Mouse (Mus musculus) heart, adult 18-20 months (tissue): ENCODE measurements around the gene Mars. TPM values are rescaled to one million over a fixed set of nuclear protein-coding genes. Genes with fewer than 3 reads are reported as not detected.
A peak's percentile ranks its signal among the peaks of the same experiment; 100 is the strongest.
"Not testable (repeated sequence)": the region's sequence is repeated elsewhere in the genome, so short reads cannot be mapped to it uniquely, and the experiment has no call there.

Source experiments
- DNase-seq, 2 experiments: peaks; one replicate each; pipeline ENCODE4 v3.0.0; 2021 to 2022; ENCODE audit warnings: mixed read lengths in 1 of 2
- total RNA-seq, 2 experiments: library from RNA; stranded (reverse); gene quantifications; 2 replicates each; pipeline ENCODE4 v1.2.3; 2021

Gene Mars
- total RNA-seq, 2 experiments from 2014 or later = 43.7 to 44.8 TPM

GRCm38 (mm10) chr10:127337536-127338099 is 26.0 kb upstream of the Mars start:
- DNase-seq = no peak

DNA sequence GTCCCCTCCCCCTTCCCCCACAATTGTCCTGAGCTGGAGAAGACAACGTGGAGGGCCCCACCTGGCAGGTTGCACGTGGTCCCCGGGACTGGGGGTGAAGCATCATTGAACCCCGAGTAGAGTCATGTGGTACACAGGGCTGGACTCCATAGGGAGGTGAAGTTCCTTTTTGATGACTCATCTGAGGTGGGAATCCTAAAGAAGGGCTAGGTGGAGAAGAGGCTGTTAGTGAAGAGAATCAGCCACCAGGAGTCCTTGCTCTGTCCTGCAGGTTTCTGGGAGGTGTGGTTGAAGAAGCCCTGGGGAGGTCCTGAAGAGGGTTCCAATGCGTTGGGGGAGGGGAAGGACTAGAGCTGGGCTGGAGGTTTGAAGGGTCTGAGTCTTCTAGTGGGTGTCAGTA is 25.4 kb upstream of the Mars start:
- no peak for DNase-seq

- no peak for DNase-seq
Observed at GRCm38 (mm10) chr10:127335271-127335670, 23.7 kb upstream of the Mars start.

DNA sequence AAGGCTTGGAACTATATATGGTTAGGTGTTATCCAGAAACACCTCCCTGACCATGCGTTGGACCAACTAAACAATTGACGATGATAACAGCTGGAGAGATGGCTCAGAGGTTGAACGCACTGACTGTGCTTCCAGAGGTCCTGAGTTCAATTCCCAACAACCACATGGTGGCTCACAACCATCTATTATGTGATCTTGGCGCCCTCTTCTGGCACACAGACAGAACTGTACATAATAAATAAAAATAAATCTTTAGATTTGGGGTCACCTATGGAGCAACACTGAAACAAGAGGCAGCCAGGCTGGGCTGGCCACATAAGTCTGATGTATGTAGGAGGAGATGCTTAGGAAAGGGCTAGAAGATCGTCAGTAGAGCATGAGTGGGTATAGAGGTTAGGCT is 21.6 kb upstream of the Mars start:
- DNase-seq = no peak

- DNase-seq = no peak
Observed at GRCm38 (mm10) chr10:127332211-127332874, 20.8 kb upstream of the Mars start.

GRCm38 (mm10) chr10:127330212-127330611 is 18.6 kb upstream of the Mars start:
- no peak for DNase-seq

DNA sequence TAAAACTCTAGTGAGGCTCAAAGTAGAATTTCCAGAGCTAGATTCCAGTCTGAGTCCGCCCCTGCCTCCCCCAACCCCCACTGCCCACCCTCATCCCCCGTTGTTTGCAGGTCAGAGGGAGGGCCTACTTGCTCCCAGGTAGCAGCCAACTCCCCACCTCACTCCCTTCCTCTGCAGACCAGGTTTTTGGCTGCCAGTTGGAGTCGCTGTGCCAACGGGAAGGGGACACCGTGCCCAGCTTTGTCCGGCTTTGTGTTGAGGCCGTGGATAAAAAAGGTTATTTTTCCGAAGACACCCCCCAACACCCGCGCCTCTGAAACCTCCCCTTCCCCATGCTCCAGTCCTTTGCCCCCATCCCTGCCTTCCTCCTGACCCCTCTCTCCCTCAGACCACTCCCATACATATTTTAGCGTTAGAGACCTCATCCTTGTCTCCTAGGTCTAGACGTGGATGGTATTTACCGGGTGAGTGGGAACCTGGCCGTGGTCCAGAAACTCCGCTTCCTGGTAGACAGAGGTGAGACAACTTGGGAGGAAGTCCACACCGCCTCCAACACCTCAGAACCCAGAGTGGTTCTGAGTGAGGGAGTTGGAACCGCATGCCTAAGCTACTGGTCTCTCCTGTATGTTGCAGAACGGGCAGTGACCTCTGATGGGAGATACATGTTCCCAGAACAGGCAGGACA is 16.0 kb upstream of the Mars start:
- no peak for DNase-seq

GRCm38 (mm10) chr10:127326828-127327227 is 15.2 kb upstream of the Mars start:
- peak; percentile 41 to 53 for DNase-seq

DNA sequence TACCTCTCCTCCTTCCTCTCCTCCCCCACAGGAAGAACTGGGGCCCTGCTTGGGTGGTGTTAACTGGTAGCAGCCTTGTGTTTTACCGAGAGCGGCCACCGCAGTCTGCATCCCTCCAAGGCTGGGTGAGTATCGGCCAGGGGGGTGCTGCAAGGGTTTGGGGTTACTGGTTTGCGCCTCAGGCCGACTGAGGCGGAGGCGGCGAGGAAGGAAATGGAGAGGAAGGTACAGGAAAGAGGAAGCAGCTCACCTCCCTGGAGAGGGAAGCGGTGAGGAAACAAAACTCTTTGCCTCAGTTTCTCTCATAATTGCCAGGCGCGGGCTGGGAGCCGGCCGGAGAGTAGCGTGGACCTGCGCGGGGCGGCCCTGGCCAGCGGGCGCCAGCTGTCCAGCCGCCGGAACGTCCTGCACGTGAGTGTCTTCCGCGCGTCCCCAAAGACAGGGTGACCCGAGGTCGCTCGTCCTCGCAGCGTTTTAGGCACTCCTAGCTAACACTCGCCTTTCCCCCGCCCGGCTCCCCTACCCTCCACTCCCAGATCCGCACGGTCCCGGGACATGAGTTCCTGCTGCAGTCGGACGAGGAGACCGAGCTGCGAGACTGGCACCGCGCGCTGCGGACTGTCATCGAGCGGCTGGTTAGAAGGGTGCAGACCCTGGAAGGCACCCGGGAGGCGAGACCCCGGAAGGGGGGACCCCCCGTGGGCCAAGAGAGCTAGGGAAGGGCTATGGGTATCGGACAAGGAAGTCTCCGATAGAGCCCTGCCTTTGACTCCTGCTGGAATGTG is 14.6 kb upstream of the Mars start:
- DNase-seq = peak in 1 of 2 experiments; percentile 60

DNA sequence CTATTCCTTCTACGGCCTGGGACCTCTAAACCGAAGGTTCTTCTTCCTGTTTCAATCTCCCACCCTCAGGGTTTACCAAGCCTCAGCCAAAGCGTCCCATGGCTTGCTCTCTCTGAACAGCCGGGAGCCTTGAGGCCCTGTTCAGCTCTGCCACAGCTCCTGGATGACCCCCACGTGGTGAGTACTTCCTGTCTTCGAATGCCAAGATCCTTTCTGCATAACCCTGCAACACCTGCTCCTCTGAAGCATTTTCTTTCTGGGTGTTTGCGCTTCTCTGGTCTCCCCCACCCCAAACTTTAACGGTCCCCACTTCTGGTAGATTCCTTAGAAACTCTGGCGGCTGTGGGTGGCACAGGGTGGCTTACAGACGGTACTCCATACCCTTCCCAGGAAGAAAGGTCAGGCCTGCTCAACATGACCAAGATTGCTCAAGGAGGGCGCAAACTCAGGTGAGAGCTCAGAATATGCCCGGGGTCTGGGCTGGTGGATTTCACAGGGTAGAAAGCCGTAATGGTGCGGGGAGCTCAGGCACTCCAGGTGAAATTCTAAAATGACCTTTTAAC is 13.9 kb upstream of the Mars start:
- no peak for DNase-seq

GRCm38 (mm10) chr10:127324495-127324894 is 12.9 kb upstream of the Mars start:
- peak; percentile 47 to 58 for DNase-seq

DNA sequence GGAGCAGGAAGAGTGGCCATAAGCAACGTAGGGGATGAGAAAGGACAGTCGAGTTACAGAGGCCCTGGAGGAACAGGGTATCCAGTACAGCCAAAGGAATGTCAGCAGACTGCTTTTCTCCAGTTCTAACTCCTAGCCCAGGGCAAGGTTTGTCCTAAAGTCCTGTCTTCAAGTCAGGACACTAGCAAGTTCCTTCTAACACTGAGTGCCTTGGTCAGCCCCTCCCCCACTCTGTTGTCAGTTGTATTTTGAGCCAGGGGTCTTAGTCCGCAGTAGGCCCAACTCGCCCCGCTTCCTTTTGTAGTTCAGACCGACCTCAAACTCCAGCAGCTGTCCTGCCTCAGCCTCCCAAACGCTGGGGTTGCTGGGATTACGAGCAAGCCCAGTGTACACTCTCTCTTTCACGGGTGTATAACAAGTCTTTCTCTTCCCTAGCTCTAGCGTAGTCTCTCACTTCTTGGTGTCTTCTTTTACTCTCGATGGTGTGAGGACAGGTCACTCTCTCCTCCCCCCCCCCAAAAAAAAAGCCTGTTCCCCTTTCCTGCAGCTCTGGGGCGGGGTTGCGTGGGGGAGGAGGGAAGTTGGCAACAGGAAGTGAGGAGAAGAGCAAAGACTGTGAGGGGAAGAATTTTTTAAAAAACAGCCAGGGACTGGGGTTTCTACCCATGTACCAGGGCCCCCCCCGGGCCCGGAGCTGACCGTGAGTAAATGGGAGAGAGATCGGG is 11.7 kb upstream of the Mars start:
- peak; percentile 38 to 68 for DNase-seq

GRCm38 (mm10) chr10:127322669-127323068 is 11.1 kb upstream of the Mars start:
- DNase-seq = no peak

DNA sequence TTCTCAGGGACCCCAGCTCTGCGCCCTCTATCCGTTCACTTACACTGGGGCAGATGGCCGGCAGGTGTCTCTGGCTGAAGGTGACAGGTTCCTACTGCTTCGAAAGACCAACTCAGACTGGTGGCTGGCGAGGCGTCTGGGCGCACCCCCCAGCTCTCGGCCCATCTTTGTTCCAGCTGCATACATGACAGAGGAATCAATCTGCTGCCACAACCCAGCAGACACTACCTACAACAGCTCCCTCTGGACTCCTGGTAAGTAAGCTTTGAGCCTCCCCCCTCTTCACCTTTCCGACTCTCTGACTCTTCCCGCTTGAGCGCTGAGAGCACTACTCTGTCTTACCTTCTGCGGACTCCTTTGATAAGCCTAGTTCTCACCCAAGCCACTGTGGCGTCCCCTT is 10.6 kb upstream of the Mars start:
- no peak for DNase-seq

- no peak for DNase-seq
Observed at GRCm38 (mm10) chr10:127321621-127322020, 10.0 kb upstream of the Mars start, which contains the start of gene Arhgap9. TSS of gene Arhgap9 (plus strand) at chr10:127321964.

- DNase-seq = no peak
Observed at GRCm38 (mm10) chr10:127319969-127320368, 8.4 kb upstream of the Mars start.

DNA sequence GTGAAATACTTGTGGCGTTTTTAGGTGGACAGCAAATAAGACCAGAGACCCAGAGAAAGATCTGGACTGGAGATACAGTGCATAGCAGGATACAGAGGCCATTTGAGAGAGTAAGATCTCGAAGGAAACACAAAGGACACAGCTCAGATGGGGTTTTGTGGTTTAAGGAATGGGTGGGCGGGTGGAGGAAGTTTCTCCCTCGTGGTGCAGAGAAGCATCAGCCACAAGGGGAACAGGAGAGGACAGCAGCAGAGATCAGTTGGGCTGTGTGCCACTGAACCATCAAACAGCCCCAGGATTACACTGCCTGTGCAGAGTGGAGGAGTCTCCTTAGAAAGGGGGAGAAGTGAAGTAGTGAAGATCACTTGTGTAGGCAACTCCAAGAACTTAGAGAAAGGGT is 6.4 kb upstream of the Mars start:
- no peak for DNase-seq

DNA sequence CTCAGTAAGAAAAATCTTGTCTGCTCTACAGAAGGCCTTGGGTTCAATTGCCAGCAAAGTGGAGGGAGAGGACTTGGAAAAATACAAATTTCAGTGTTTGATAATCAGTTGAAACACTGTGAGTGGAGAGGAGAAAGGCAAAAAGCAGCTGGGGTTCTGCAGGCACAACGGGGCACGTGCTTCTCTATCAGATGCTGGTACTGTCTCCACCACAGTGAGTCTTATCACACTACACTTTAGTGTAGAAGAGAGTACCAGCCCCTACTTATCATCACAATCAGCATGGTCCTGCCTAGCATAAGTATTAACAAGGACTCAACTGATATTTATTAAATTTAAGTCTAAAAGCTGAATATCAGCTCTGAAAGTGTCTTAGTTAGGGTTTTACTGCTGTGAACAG is 5.7 kb upstream of the Mars start:
- DNase-seq = no peak

DNA sequence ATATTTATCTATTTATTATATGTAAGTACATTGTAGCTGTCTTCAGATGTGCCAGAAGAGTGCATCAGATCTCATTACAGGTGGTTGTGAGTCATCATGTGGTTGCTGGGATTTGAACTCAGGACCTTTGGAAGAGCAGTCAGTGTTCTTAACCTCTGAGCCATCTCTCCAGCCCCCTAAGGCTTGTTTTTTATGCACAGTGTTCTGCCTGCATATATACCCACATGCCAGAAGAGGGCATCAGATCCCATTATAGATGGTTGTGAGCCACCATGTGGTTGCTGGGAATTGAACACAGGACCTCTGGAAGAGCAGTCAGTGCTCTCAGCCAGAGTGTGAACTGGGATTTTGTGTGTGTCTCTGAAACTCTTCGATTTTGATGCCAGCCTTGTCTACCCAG is 3.4 kb upstream of the Mars start:
- DNase-seq = not testable (repeated sequence)

- not testable (repeated sequence) for DNase-seq
Observed at GRCm38 (mm10) chr10:127313516-127313915, 1.9 kb upstream of the Mars start.

DNA sequence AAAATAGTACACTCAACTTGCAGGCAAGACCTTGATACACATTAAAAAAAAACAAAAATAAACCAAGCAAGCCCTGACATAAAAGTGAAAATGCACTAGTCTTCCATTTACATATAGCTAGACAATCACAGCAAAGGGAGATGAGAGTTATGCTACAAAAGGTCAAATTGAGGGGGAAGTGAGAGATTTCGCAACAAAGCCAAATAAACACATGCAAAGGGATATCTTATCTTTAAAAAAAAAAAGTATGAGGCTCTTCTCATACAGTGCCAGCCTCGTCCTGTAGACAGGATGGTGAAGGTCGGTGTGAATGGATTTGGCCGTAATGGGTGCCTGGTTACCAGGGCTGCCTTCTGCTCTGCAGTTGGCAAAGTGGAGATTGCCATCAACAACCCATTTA is 1.3 kb upstream of the Mars start:
- DNase-seq = no peak

GRCm38 (mm10) chr10:127312356-127312676 is 730 bp upstream of the Mars start:
- DNase-seq = peak; percentile 89 to 90
